Mouse (Mus musculus): ENCODE results near the gene Inpp5a. TPM values are rescaled to one million over a fixed set of nuclear protein-coding genes. Genes with fewer than 3 reads are reported as not detected.

Gene Inpp5a
- total and polyA plus RNA-seq, 2 experiments from 2014 or later, result 43.4 to 65.2 TPM

GRCm38 (mm10) chr7:139528309-139529076 is 139.6 kb downstream of the Inpp5a start:
- no peak overlapping the region for H3K27ac ChIP-seq (ENCODE audit: low read depth)
- H3K4me1 ChIP-seq (ENCODE audit: control insufficient read depth, insufficient read depth), result no peaks in the 10 kb centered on the region
- peaks cover 80% of the 10 kb centered on the region for H3K36me3 ChIP-seq (replicated peaks; ENCODE audit: control insufficient read depth, insufficient read depth, low read length)
- no peaks in the 10 kb centered on the region for H3K27me3 ChIP-seq (ENCODE audit: control insufficient read depth, insufficient read depth, low read length)
- no peak for DNase-seq (ENCODE audit: low spot score)
- no peaks in the 10 kb centered on the region for H3K9me3 ChIP-seq (replicated peaks; ENCODE audit: control insufficient read depth, low read length)
- 59% methylated on average over 15 of the region's 15 CpGs for WGBS
- H3K9ac ChIP-seq (replicated peaks; ENCODE audit: low read depth, low read length), result no peak overlapping the region
- H3K4me2 ChIP-seq (ENCODE audit: low read depth, low read length), result no peak overlapping the region
- no peak for TF ChIP-seq CTCF (IDR thresholded peaks at IDR 0.05; ENCODE audit: low read depth)
- TF ChIP-seq EP300 (IDR thresholded peaks at IDR 0.05; ENCODE audit: low read depth), result no peak
- ATAC-seq (ENCODE audit: insufficient read depth, low read depth), result no peak
- H3K4me3 ChIP-seq (ENCODE audit: low read depth, low read length), result no peak overlapping the region

GRCm38 (mm10) chr7:139529208-139529607 is 140.3 kb downstream of the Inpp5a start:
- H3K4me1 ChIP-seq (ENCODE audit: control insufficient read depth, insufficient read depth), result no peaks in the 10 kb centered on the region
- H3K36me3 ChIP-seq (replicated peaks; ENCODE audit: control insufficient read depth, insufficient read depth, low read length), result peaks cover 78% of the 10 kb centered on the region
- no peak overlapping the region for H3K27ac ChIP-seq (ENCODE audit: low read depth)
- ATAC-seq (ENCODE audit: insufficient read depth, low read depth) (no peak), DNase-seq (ENCODE audit: low spot score) (no peak)
- no peak overlapping the region for H3K9ac ChIP-seq (replicated peaks; ENCODE audit: low read depth, low read length)
- no peaks in the 10 kb centered on the region for H3K9me3 ChIP-seq (replicated peaks; ENCODE audit: control insufficient read depth, low read length)
- no peak overlapping the region for H3K4me3 ChIP-seq (ENCODE audit: low read depth, low read length)
- TF ChIP-seq EP300 (IDR thresholded peaks at IDR 0.05; ENCODE audit: low read depth), result no peak
- no peak for TF ChIP-seq CTCF (IDR thresholded peaks at IDR 0.05; ENCODE audit: low read depth)
- H3K27me3 ChIP-seq (ENCODE audit: control insufficient read depth, insufficient read depth, low read length), result no peaks in the 10 kb centered on the region
- no peak overlapping the region for H3K4me2 ChIP-seq (ENCODE audit: low read depth, low read length)

GRCm38 (mm10) chr7:139530591-139531427 is 141.9 kb downstream of the Inpp5a start:
- DNase-seq (ENCODE audit: low spot score) (no peak), ATAC-seq (ENCODE audit: insufficient read depth, low read depth) (no peak)
- Histone ChIP-seq H3K4me2 (ENCODE audit: low read depth, low read length) (no peak overlapping the region), H3K9ac (replicated peaks; ENCODE audit: low read depth, low read length) (no peak overlapping the region), H3K4me3 (ENCODE audit: low read depth, low read length) (no peak overlapping the region), H3K9me3 (replicated peaks; ENCODE audit: control insufficient read depth, low read length) (no peaks in the 10 kb centered on the region), H3K27me3 (ENCODE audit: control insufficient read depth, insufficient read depth, low read length) (no peaks in the 10 kb centered on the region), H3K4me1 (ENCODE audit: control insufficient read depth, insufficient read depth) (no peaks in the 10 kb centered on the region), H3K27ac (ENCODE audit: low read depth) (no peak overlapping the region), H3K36me3 (replicated peaks; ENCODE audit: control insufficient read depth, insufficient read depth, low read length) (peaks cover 78% of the 10 kb centered on the region)
- TF ChIP-seq CTCF (IDR thresholded peaks at IDR 0.05; ENCODE audit: low read depth), result no peak
- no peak for TF ChIP-seq EP300 (IDR thresholded peaks at IDR 0.05; ENCODE audit: low read depth)
- 86% methylated on average over 16 of the region's 16 CpGs for WGBS

- WGBS, result 89% methylated on average over 4 of the region's 4 CpGs
- Histone ChIP-seq H3K9me3 (replicated peaks; ENCODE audit: control insufficient read depth, low read length) (no peaks in the 10 kb centered on the region), H3K27me3 (ENCODE audit: control insufficient read depth, insufficient read depth, low read length) (no peaks in the 10 kb centered on the region), H3K9ac (replicated peaks; ENCODE audit: low read depth, low read length) (no peak overlapping the region), H3K4me2 (ENCODE audit: low read depth, low read length) (no peak overlapping the region), H3K36me3 (replicated peaks; ENCODE audit: control insufficient read depth, insufficient read depth, low read length) (peaks cover 74% of the 10 kb centered on the region), H3K4me3 (ENCODE audit: low read depth, low read length) (no peak overlapping the region), H3K27ac (ENCODE audit: low read depth) (no peak overlapping the region), H3K4me1 (ENCODE audit: control insufficient read depth, insufficient read depth) (no peaks in the 10 kb centered on the region)
- no peak for ATAC-seq (ENCODE audit: insufficient read depth, low read depth)
- TF ChIP-seq EP300 (IDR thresholded peaks at IDR 0.05; ENCODE audit: low read depth), result no peak
- no peak for TF ChIP-seq CTCF (IDR thresholded peaks at IDR 0.05; ENCODE audit: low read depth)
- no peak for DNase-seq (ENCODE audit: low spot score)
These were observed 142.5 kb downstream of the Inpp5a start for GRCm38 (mm10) chr7:139531428-139531801.

- H3K4me3 ChIP-seq (ENCODE audit: low read depth, low read length), result no peak overlapping the region
- no peak overlapping the region for H3K27ac ChIP-seq (ENCODE audit: low read depth)
- H3K9ac ChIP-seq (replicated peaks; ENCODE audit: low read depth, low read length), result no peak overlapping the region
- ATAC-seq (ENCODE audit: insufficient read depth, low read depth), result no peak
- H3K4me2 ChIP-seq (ENCODE audit: low read depth, low read length), result no peak overlapping the region
- TF ChIP-seq CTCF (IDR thresholded peaks at IDR 0.05; ENCODE audit: low read depth) (no peak), EP300 (IDR thresholded peaks at IDR 0.05; ENCODE audit: low read depth) (no peak)
- DNase-seq (ENCODE audit: low spot score), result no peak
- peaks cover 7% of the 10 kb centered on the region; the same call in 1 of the 2 replicates for H3K4me1 ChIP-seq (ENCODE audit: control insufficient read depth, insufficient read depth)
- 58% methylated on average over 5 of the region's 5 CpGs for WGBS
- H3K36me3 ChIP-seq (replicated peaks; ENCODE audit: control insufficient read depth, insufficient read depth, low read length), result peaks cover 67% of the 10 kb centered on the region
- no peaks in the 10 kb centered on the region for H3K27me3 ChIP-seq (ENCODE audit: control insufficient read depth, insufficient read depth, low read length)
- H3K9me3 ChIP-seq (replicated peaks; ENCODE audit: control insufficient read depth, low read length), result no peaks in the 10 kb centered on the region
These were observed 147.4 kb downstream of the Inpp5a start for GRCm38 (mm10) chr7:139536331-139536730.

Measured in heart, postnatal 0 days (tissue).